Mouse (Mus musculus): ENCODE results near the gene Uox.

- no peak for TF ChIP-seq CTCF (IDR thresholded peaks at IDR 0.05; ENCODE audit: borderline replicate concordance, extremely low read depth, insufficient read depth, insufficient read length)
- TF ChIP-seq POLR2A (IDR thresholded peaks at IDR 0.05; ENCODE audit: borderline replicate concordance, extremely low read depth, insufficient read depth, insufficient read length, poor library complexity, severe bottlenecking), result no peak
Measured at GRCm38 (mm10) chr3:146661001-146661400, 90.8 kb downstream of the Uox start.

Measured in brain, embryonic 14.5 days (tissue).